Mouse (Mus musculus) embryonic fibroblast, embryonic 13.5 days (primary cell): ENCODE measurements around the gene Phactr4.

ENCODE experiments used
- CTCF ChIP-seq: IDR thresholded peaks from 2 replicates; pipeline ENCODE4 v1.5.1; 2011; ENCODE audit warnings: mild to moderate bottlenecking, control low read depth, low read length, moderate library complexity, borderline replicate concordance; ENCODE audit not compliant: insufficient read depth
- POLR2A ChIP-seq: IDR thresholded peaks from 2 replicates; pipeline ENCODE4 v1.6.1; 2011; ENCODE audit warnings: low read depth, mild to moderate bottlenecking, control low read depth, low read length, moderate library complexity

GRCm38 (mm10) chr4:132455146-132455545 lies 32.9 kb upstream of the Phactr4 start:
- no peak for TF ChIP-seq POLR2A
- TF ChIP-seq CTCF = no peak
